Comparison of ENCODE assay signal across 8 mouse cellular contexts in genomic region chr6:56616982-56617613, GRCm38 (mm10). TPM values are rescaled to one million over a fixed set of nuclear protein-coding genes. Genes with fewer than 3 reads are reported as not detected.
A peak's percentile ranks its signal among the peaks of the same experiment; 100 is the strongest.
DNase-seq lines count a peak whose midpoint lies in the region; ATAC-seq lines count a peak whose summit lies in the region.

No protein-coding gene starts in this region.

- WGBS in embryonic facial prominence, embryonic 11.5 days = 11% methylated on average over 7 of the region's 7 CpGs
- WGBS in midbrain, embryonic 13.5 days = 25% methylated on average over 7 of the region's 7 CpGs

- H3K4me1 ChIP-seq in embryonic facial prominence, embryonic 11.5 days (ENCODE audit: control insufficient read depth, insufficient read depth, low read length) = peaks cover 2% of the 10 kb centered on the region; the same call in 1 of the 2 replicates
- H3K4me1 ChIP-seq in midbrain, embryonic 13.5 days (replicated peaks) = peaks cover 17% of the 10 kb centered on the region

- no peaks in the 10 kb centered on the region for H3K9me3 ChIP-seq in embryonic facial prominence, embryonic 11.5 days (replicated peaks; ENCODE audit: control insufficient read depth, low read length)
- H3K9me3 ChIP-seq in midbrain, embryonic 13.5 days = no peaks in the 10 kb centered on the region

- peak; percentile 6 to 14 for DNase-seq in frontal cortex, postnatal 10 days (ENCODE audit: low spot score in 2 of 2)
- peak; percentile 84 for DNase-seq in embryonic facial prominence, embryonic 11.5 days (ENCODE audit: low spot score)
- DNase-seq in heart, postnatal 10 days = peak; percentile 71 to 76
- DNase-seq in kidney, postnatal 4 days = peak; percentile 68 to 76
- DNase-seq in spleen, postnatal 14 days (ENCODE audit: low spot score in 2 of 2) = no peak
- DNase-seq in testis, postnatal 14 days (ENCODE audit: low spot score) = no peak

- H3K27ac ChIP-seq in embryonic facial prominence, embryonic 11.5 days (replicated peaks; ENCODE audit: low read depth, low read length) = peak overlapping the region; percentile 47
- H3K27ac ChIP-seq in midbrain, embryonic 13.5 days = 0 out of 2 replicates have a peak overlapping the region, but pooled peaks have one; percentile 47

- no peaks in the 10 kb centered on the region for H3K36me3 ChIP-seq in embryonic facial prominence, embryonic 11.5 days (replicated peaks; ENCODE audit: control insufficient read depth, insufficient read depth, low read depth, low read length)
- H3K36me3 ChIP-seq in midbrain, embryonic 13.5 days = no peaks in the 10 kb centered on the region

- H3K9ac ChIP-seq in embryonic facial prominence, embryonic 11.5 days (replicated peaks; ENCODE audit: low read length) = no peak overlapping the region
- no peak overlapping the region for H3K9ac ChIP-seq in midbrain, embryonic 13.5 days (replicated peaks)

- intact Hi-C loops in heart, postnatal 10 days (cut with DNase I) = no loop called here

- H3K4me2 ChIP-seq in embryonic facial prominence, embryonic 11.5 days (ENCODE audit: low read depth, low read length) = peak overlapping the region; percentile 7; the same call in 1 of the 2 replicates
- H3K4me2 ChIP-seq in midbrain, embryonic 13.5 days (replicated peaks) = no peak overlapping the region

- ATAC-seq in frontal cortex, adult (ENCODE audit: low TSS enrichment) = no peak
- ATAC-seq in embryonic facial prominence, embryonic 11.5 days (replicated peaks; ENCODE audit: insufficient number of reproducible peaks, low FRiP score, low TSS enrichment, low read depth) = peak; percentile 92
- ATAC-seq in midbrain, embryonic 13.5 days = peak; percentile 88

- H3K27me3 ChIP-seq in embryonic facial prominence, embryonic 11.5 days (ENCODE audit: control insufficient read depth, insufficient read depth, low read length) = no peaks in the 10 kb centered on the region
- no peaks in the 10 kb centered on the region for H3K27me3 ChIP-seq in midbrain, embryonic 13.5 days

- H3K4me3 ChIP-seq in embryonic facial prominence, embryonic 11.5 days (ENCODE audit: low read depth, low read length) = no peak overlapping the region
- no peak overlapping the region for H3K4me3 ChIP-seq in midbrain, embryonic 13.5 days (replicated peaks)

RNA-seq across cellular contexts. Expression of gene Pde1c, which starts 48.2 kb away (rescaled TPM):
- 2.7 and 4.8 TPM in 2 replicates for polyA plus RNA-seq in embryonic facial prominence, embryonic 11.5 days (2014; fragmentation: Nextera tagmentation; extraction: Ambion mirVana)
- 10 to 100 TPM; 93.8 to 96.8 TPM for total RNA-seq in heart, postnatal 10 days (2021)
- polyA plus RNA-seq in midbrain, embryonic 13.5 days (2015; fragmentation: Nextera tagmentation; extraction: Ambion mirVana) = 7.1 and 9.1 TPM in 2 replicates

Comparison
In these comparisons a context has a peak if more than half of its experiments do, and no peak if none do; other contexts are left out.
1. DNase-seq: peak in frontal cortex, postnatal 10 days (2 of 2), embryonic facial prominence, embryonic 11.5 days (single experiment), heart, postnatal 10 days (2 of 2) and kidney, postnatal 4 days (2 of 2); none in spleen, postnatal 14 days (0 of 2) and testis, postnatal 14 days (single experiment).